Mouse (Mus musculus): ENCODE results near the gene Egln2.

DNA sequence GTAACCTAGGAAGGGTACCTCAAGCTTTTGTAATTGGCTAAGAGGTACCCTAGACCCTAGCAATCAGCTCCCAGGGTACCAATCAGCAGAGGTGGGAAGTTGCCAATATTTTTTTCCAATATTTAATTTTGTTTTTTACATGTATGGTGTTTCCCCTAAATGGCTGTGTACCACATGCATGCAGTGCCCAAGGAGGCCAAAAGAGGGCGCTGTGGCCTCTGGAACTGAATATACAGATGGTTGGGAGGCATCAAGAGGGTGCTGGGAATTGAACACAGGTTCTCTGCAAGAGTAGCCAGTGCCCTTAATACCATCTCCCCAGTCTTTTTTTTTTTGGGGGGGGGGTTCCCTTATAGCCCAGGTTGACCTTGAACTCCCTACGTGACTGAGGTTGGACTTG is 35.2 kb downstream of the Egln2 start:
- TF ChIP-seq ZC3H11A (IDR thresholded peaks at IDR 0.05; ENCODE audit: borderline replicate concordance, low read depth, low read length) (no peak), MAFK (IDR thresholded peaks at IDR 0.05; ENCODE audit: insufficient read depth, low read depth, low read length) (no peak), ZNF384 (IDR thresholded peaks at IDR 0.05; ENCODE audit: low read depth, low read length) (no peak)
